Mouse (Mus musculus): ENCODE data around the gene Olfr1462.

Gene Olfr1462

DNA sequence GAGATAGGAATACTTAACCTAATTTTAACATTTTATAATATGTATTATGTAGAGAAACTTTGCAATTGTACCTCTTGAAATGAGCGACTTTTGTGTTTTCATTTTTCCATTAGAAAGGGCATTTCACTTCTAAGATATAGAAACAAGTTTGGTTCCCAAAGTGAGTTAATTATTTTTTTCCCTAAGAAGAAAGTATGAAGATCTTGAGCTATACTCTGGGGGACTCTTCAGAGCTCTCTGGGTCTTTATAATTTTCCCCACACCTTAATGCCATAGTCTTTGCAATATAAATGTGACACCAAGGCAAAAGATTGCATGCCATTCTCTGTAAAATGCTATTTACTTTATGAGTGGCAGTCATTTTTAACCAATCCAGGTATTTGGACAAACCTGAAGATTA is at the start of gene Olfr1462:
TSS of gene Olfr1462 (plus strand) at position 301 of the 400 bp plus-strand sequence.
- DNase-seq (ENCODE audit: low read depth, low spot score), result no peak

DNA sequence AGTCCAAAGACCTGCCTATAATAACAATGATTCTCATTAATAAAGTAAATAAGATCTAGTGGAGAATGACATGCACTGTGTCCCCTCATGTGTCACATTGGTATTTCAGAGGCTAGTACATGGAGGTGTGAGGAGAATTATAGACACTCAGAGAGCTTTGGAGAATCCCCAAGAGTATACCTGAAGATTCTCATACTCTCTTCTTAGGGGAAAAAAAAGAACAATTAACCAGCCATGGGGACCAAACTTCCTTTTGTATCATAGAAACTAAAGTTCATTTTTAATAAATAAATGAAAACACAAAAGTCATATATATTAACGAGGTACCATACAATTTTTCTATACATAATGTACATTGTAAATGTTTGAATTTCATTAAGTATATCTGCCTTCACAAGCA is 36.1 kb upstream of the Olfr1462 start, which contains the start of gene Olfr1459:
TSS of gene Olfr1459 (minus strand) at position 101 of the 400 bp plus-strand sequence.
- DNase-seq (ENCODE audit: low read depth, low spot score), result no peak

DNA sequence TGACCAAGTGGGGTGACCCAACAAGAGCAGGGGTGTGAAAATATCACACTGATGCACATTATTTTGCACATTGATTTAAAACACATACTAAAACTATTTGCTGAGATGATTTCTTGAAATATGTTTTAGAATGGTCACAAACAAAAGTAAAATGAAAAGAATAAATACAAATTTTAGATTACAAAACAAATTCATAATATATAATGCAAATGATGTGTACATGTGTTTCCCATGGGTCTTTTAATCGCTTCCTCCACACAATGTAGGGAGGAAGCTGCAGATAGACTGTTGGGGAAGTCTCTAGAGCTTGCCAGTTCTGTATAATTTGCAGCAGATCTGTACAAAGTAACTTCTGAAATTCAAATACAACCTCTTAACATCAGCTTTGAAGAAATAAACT is 22.8 kb upstream of the Olfr1462 start, which contains the start of gene Olfr1461:
TSS of gene Olfr1461 (plus strand) at position 301 of the 400 bp plus-strand sequence.
- DNase-seq (ENCODE audit: low read depth, low spot score), result no peak

DNA sequence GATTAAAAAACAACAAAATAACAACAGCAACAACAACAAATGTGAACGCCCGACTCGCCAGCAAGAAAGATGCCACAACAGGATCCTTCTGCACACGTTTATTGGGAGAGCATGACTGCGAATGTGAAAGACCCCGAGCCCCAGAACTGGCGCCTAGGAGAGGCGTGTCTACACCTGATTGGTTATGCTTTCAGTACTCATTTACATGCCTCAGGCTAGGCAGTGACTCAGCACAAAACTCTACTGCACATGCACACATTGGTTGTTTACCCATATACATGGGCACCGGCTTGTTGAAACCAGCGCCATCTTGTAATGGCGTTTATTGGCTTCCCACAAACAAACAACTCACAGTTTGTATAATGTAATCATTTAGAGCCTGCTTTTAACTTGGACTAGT is 36.1 kb downstream of the Olfr1462 start:
- no peak for DNase-seq (ENCODE audit: low read depth, low spot score)

DNA sequence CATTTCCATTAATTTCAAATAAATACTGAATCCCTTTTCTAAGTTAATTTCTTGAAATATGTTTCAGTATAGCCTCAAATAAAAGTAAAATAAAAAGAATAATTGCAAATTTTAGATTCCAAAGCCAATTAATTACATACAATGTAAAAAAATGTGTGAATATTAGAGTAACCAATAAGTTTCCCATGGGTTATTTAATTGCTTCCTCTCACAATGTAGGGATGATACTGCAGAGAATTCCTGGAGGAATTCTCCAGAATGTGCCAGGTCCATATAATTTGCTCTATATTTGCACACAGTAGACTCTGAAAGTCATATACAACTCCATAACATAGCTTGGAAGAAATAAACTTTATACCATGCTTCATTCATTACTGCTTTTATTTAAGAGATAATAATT is 45.5 kb downstream of the Olfr1462 start, which contains the start of gene Olfr1463:
TSS of gene Olfr1463 (plus strand) at position 301 of the 400 bp plus-strand sequence.
- no peak for DNase-seq (ENCODE audit: low read depth, low spot score)

Data from brain, adult 2 months (tissue).